Mouse (Mus musculus): Measurements from ENCODE around the gene Gm10972.

GRCm38 (mm10) chr3:94629876-94630275, 13.0 kb upstream of the Gm10972 start:
- TF ChIP-seq CTCF (IDR thresholded peaks at IDR 0.05; ENCODE audit: extremely low read depth, insufficient read depth, low read length), result no peak
- TF ChIP-seq POLR2A (IDR thresholded peaks at IDR 0.05; ENCODE audit: extremely low read depth, insufficient read depth, low read length), result no peak

Data from cortical plate, adult 2 months (tissue).